Mouse (Mus musculus) kidney, embryonic 16.5 days (tissue): Measurements from ENCODE around the gene Ngrn. TPM values are rescaled to one million over a fixed set of nuclear protein-coding genes. Genes with fewer than 3 reads are reported as not detected.
A peak's percentile ranks its signal among the peaks of the same experiment; 100 is the strongest.

ENCODE experiments used
- ATAC-seq: fragments of 200-750 bp; cut with Nextera tagmentation; 2 replicates; pipeline ENCODE4 v1.8.0; 2017; ENCODE audit warnings: moderate TSS enrichment; ENCODE audit not compliant: low FRiP score, low TSS enrichment
- H3K27ac ChIP-seq: fragments of 300-500 bp; sonication (generic); 2 replicates; pipeline ENCODE4 v1.5.1; 2014; ENCODE audit warnings: low read length
- H3K27me3 ChIP-seq: fragments of 300-500 bp; sonication (generic); 2 replicates; pipeline ENCODE4 v1.6.1; 2014; ENCODE audit warnings: low read length, control low read depth, mixed read lengths; ENCODE audit not compliant: insufficient read depth
- H3K36me3 ChIP-seq: fragments of 300-500 bp; sonication (generic); 2 replicates; pipeline ENCODE4 v1.6.1; 2014; ENCODE audit warnings: low read length, control low read depth, mixed read lengths; ENCODE audit not compliant: insufficient read depth
- H3K4me1 ChIP-seq: fragments of 300-500 bp; sonication (generic); 2 replicates; pipeline ENCODE4 v1.6.1; 2014; ENCODE audit warnings: low read length, control low read depth, mixed read lengths; ENCODE audit not compliant: insufficient read depth
- H3K4me2 ChIP-seq: fragments of 300-500 bp; sonication (generic); replicated peaks from 2 replicates; pipeline ENCODE4 v1.6.1; 2014; ENCODE audit warnings: low read depth, low read length
- H3K4me3 ChIP-seq: fragments of 300-500 bp; sonication (generic); 2 replicates; pipeline ENCODE4 v1.5.1; 2014; ENCODE audit warnings: mild to moderate bottlenecking, low read length
- H3K9ac ChIP-seq: fragments of 300-500 bp; sonication (generic); replicated peaks from 2 replicates; pipeline ENCODE4 v1.6.1; 2014; ENCODE audit warnings: low read length
- H3K9me3 ChIP-seq: fragments of 300-500 bp; sonication (generic); 2 replicates; pipeline ENCODE4 v1.6.1; 2016; ENCODE audit warnings: low read length, control low read depth
- WGBS: fragments of 180-500 bp; shearing (Covaris S2); extraction: QIAGEN DNeasy Blood & Tissue Kit; methylation state at CpG from one replicate; pipeline ENCODE4 v1.1.7; 2014; 5-methylcytosine and 5-hydroxymethylcytosine counted together
- polyA plus RNA-seq: library from polyadenylated mRNA; unstranded; fragments of >200 nt; fragmentation: Nextera tagmentation; extraction: Ambion mirVana; gene quantifications from 2 replicates; pipeline ENCODE4 v1.2.1, GENCODE M21; 2015

Ngrn gene
- polyA plus RNA-seq, 1 experiment from 2014 or later, result 51.9 TPM

DNA sequence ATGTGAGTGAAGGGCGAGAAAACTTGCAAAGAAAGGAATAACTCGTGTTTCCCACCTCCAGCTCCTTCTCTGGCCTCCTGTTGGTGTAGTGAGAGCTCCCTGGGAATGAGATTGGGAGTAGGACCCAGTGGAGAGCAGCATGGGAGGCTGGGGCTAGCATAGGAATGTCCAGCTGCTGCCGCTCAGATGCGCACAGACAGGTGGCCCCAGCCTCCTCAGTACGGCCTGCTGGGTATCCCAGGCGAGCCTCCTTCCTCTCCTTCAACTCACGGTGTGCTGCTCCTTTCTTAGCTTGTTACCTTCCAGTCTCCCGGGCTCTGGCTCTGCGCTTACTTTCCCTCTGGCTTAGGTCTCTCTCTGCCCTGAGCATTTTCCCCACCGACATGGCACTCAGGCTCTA is 19.0 kb downstream of the Ngrn start:
- H3K4me3 ChIP-seq, result no peak overlapping the region
- ATAC-seq, result no peak
- 75% methylated on average over 10 of the region's 10 CpGs for WGBS
- H3K9me3 ChIP-seq, result peaks cover 3% of the 10 kb centered on the region; the same call in 1 of the 2 replicates
- no peaks in the 10 kb centered on the region for H3K27me3 ChIP-seq
- no peak overlapping the region for H3K27ac ChIP-seq
- H3K4me2 ChIP-seq, result no peak overlapping the region
- H3K4me1 ChIP-seq, result no peaks in the 10 kb centered on the region
- no peak overlapping the region for H3K9ac ChIP-seq
- H3K36me3 ChIP-seq, result peaks cover 52% of the 10 kb centered on the region

DNA sequence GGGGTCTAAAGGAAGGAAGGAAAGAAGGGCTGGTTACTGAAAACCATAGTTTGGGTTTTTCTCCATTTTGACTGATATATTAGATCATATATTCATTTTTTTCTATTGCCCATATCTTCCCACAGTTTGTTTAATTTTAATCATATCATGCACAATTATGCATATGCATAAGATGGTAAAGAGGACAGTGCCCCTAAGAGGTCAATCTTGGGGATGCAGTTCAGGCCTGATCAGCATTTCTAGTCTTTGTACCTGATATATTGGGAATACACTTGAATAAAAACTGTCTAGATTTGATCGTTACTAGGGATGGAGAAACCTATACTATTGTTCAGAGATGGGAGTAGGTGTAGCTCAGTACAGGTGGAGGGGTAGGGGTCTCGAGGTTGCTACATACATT is 20.0 kb downstream of the Ngrn start:
- no peak overlapping the region for H3K4me2 ChIP-seq
- WGBS, result 92% methylated on average over 2 of the region's 2 CpGs

DNA sequence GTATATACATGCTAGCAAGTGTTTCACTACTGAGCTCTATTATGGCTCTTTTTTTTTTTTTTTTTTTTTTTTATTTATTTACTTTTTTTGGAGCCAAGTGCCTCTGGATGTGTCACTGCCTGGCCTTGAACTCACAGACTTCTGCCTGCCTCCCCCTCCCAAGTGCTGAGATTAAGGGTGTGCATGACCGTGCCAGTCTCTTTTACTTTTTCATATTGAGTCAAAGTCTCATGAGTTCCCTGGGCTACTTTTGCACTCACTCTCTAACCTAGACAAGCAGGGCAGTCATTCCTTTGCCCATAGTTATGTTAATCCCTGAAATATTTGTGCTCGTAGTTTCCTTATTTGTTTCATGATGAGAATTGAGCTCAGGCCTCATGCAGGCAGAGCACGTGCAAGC is 20.6 kb downstream of the Ngrn start:
- no peak for ATAC-seq
- no peak overlapping the region for H3K4me2 ChIP-seq
- no peaks in the 10 kb centered on the region for H3K9me3 ChIP-seq
- no peak overlapping the region for H3K9ac ChIP-seq
- peaks cover 49% of the 10 kb centered on the region for H3K36me3 ChIP-seq
- 88% methylated on average over 3 of the region's 3 CpGs for WGBS
- no peaks in the 10 kb centered on the region for H3K27me3 ChIP-seq
- H3K4me3 ChIP-seq, result no peak overlapping the region
- no peaks in the 10 kb centered on the region for H3K4me1 ChIP-seq
- H3K27ac ChIP-seq, result no peak overlapping the region

More for the DNA sequence above, 20.0 kb downstream of the Ngrn start:
- H3K9ac ChIP-seq, result no peak overlapping the region
- no peak overlapping the region for H3K27ac ChIP-seq
- H3K9me3 ChIP-seq, result no peaks in the 10 kb centered on the region
- peaks cover 54% of the 10 kb centered on the region for H3K36me3 ChIP-seq
- ATAC-seq, result no peak
- H3K4me3 ChIP-seq, result no peak overlapping the region
- H3K4me1 ChIP-seq, result no peaks in the 10 kb centered on the region
- no peaks in the 10 kb centered on the region for H3K27me3 ChIP-seq

DNA sequence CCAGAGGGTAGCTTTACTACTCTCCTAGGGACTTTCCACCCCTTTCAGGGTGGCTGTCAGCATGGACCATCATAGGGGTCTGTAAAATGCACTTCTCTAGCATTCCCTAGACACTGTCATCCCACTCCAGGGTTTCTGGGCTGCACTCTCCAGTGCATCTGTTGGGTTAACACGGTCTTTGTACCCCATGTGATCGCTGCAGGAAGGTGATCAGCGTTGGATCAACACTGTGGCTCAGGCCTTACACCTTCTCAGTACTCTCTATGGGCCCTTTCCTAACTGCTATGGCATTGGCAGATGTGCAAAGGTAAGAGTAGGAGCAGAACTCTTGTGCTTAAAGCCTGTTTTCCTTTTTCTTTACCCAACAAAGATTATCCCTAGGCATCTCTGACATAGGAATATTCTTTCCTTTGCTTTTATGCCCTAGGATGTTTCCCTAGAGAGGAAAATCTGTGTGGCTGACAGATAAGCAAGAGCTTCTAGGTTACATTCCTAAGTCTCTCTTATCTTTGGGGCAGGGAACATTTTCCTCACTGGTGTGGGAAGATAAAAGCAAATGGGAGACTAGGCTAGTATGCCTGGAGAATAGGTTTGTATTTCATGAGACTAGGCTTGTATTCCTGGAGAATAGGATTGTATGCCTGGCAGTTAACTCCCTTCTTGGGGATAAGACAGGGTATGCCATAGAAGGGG is 22.4 kb downstream of the Ngrn start:
- peaks cover 59% of the 10 kb centered on the region for H3K36me3 ChIP-seq
- WGBS, result 91% methylated on average over 3 of the region's 3 CpGs
- ATAC-seq, result no peak

DNA sequence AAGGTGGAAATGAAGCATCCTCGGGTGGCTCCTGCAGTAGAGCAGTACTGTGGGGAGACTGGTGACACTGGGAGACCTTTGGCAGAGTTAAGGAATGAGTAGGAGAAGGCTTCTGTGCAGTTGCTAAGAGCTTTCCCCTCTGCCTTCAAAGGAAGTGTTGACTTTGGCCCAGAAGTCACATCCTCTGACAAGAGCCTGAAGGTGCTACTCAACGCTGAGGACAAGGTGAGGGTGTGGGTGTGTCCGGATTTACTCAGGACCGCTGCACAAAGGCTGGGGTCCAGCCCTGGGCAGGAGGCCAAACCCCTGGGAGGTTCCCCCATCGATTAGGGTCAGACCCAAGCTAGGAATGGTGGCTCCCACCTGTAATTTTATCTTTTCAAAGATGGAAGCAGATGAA is 23.4 kb downstream of the Ngrn start:
- no peaks in the 10 kb centered on the region for H3K27me3 ChIP-seq
- no peak overlapping the region for H3K9ac ChIP-seq
- no peaks in the 10 kb centered on the region for H3K9me3 ChIP-seq
- no peak for ATAC-seq
- H3K4me2 ChIP-seq, result no peak overlapping the region
- WGBS, result 88% methylated on average over 5 of the region's 5 CpGs
- no peak overlapping the region for H3K4me3 ChIP-seq
- peaks cover 56% of the 10 kb centered on the region for H3K36me3 ChIP-seq
- H3K4me1 ChIP-seq, result no peaks in the 10 kb centered on the region
- no peak overlapping the region for H3K27ac ChIP-seq

More for the DNA sequence above, 22.4 kb downstream of the Ngrn start:
- H3K4me2 ChIP-seq, result no peak overlapping the region
- H3K27ac ChIP-seq, result no peak overlapping the region
- no peak overlapping the region for H3K9ac ChIP-seq
- H3K4me3 ChIP-seq, result no peak overlapping the region
- no peaks in the 10 kb centered on the region for H3K27me3 ChIP-seq
- no peaks in the 10 kb centered on the region for H3K4me1 ChIP-seq
- H3K9me3 ChIP-seq, result no peaks in the 10 kb centered on the region

DNA sequence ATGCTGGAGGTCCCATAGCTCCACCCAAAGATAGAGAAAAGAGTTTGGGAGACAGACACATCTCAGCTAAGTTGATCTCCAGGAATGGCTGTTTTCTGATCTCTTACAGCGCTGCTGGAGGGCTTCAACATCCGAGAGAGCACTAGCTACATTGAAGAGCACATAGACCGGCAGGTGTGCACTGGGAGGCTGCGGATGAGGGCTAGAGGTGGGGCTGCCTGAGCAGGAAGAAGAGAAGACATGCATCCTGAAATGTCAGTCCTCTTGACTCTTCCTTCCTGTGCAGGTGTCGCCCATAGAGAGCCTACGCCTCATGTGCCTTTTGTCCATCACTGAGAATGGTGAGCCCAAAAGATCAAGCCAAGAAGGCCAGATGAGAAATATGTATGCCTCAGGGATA is 24.7 kb downstream of the Ngrn start:
- 96% methylated on average over 6 of the region's 6 CpGs for WGBS
- no peaks in the 10 kb centered on the region for H3K4me1 ChIP-seq
- H3K4me2 ChIP-seq, result no peak overlapping the region
- H3K27me3 ChIP-seq, result no peaks in the 10 kb centered on the region
- no peak overlapping the region for H3K27ac ChIP-seq
- ATAC-seq, result no peak
- peaks cover 50% of the 10 kb centered on the region for H3K36me3 ChIP-seq
- H3K9me3 ChIP-seq, result no peaks in the 10 kb centered on the region
- H3K9ac ChIP-seq, result no peak overlapping the region
- no peak overlapping the region for H3K4me3 ChIP-seq

DNA sequence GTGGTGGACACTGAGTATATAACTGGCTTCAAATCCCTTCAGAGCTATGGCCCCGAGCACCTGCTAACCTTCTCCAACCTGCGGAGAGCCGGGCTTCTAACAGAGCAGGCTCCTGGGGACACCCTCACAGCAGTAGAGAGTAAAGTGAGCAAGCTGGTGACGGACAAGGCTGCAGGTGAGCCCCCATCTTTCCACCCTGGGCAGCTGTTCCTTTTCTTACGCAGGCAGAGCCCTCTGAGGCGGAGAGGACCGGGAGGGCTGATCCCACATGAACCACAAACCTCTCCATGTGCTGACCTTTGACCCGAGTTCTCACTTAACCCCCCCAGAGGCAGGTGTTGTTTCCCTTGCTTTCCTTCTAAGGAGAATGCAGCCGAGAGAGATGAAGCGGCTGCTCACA is 26.7 kb downstream of the Ngrn start:
- Histone ChIP-seq H3K4me2 (no peak overlapping the region), H3K27ac (no peak overlapping the region), H3K9me3 (no peaks in the 10 kb centered on the region), H3K36me3 (peaks cover 50% of the 10 kb centered on the region), H3K27me3 (no peaks in the 10 kb centered on the region), H3K4me1 (no peaks in the 10 kb centered on the region), H3K9ac (no peak overlapping the region), H3K4me3 (no peak overlapping the region)
- 74% methylated on average over 10 of the region's 10 CpGs for WGBS
- ATAC-seq, result no peak

DNA sequence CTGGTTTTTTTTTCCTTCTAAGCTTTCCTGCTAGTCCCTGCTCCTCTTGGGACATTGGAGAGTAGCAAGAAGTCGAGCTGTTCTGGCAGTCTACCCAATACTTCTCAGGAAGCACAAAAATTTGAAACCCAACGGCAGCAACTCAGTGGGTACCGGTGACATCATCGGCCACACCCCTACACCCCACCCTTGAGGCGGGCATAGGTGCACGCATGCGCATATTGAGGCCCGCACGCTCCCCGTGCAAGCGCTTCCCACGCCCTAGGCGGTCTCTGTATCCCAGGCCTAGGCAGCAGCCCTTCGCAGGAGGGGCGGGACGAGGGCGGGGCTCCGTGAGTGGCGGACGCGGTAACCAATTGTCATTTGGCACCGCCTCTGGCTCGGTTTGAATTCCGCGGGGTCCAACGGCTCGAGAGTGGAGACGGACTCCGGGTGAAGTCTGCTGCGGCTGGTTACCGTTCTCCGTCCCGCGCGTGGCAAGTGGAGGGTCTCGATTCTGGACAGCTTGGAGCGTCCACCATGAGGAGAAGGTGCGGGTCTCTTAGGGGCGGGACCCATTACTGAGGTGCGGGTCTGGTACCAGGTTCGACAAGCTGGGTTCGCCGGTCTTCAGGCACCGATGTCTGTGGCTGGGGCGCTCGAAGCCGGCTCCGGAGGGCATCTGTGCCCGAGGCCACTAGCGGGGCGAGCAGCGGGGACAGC is 33.2 kb downstream of the Ngrn start, which contains the start of gene Prc1:
Gene Prc1 (plus strand): TSS at position 389 of the 702 bp plus-strand sequence.
- Histone ChIP-seq H3K4me1 (peaks cover 28% of the 10 kb centered on the region), H3K36me3 (peaks cover 14% of the 10 kb centered on the region; the same call in 1 of the 2 replicates), H3K4me2 (peak within 1 kb of the TSS; percentile 71), H3K9ac (peak within 1 kb of the TSS; percentile 84), H3K9me3 (no peaks in the 10 kb centered on the region), H3K27ac (peak within 1 kb of the TSS; percentile 88), H3K4me3 (peak within 1 kb of the TSS; percentile 79), H3K27me3 (no peaks in the 10 kb centered on the region)
- ATAC-seq, result peak; percentile 100
- under 1% methylated on average over 52 of the region's 52 CpGs for WGBS

DNA sequence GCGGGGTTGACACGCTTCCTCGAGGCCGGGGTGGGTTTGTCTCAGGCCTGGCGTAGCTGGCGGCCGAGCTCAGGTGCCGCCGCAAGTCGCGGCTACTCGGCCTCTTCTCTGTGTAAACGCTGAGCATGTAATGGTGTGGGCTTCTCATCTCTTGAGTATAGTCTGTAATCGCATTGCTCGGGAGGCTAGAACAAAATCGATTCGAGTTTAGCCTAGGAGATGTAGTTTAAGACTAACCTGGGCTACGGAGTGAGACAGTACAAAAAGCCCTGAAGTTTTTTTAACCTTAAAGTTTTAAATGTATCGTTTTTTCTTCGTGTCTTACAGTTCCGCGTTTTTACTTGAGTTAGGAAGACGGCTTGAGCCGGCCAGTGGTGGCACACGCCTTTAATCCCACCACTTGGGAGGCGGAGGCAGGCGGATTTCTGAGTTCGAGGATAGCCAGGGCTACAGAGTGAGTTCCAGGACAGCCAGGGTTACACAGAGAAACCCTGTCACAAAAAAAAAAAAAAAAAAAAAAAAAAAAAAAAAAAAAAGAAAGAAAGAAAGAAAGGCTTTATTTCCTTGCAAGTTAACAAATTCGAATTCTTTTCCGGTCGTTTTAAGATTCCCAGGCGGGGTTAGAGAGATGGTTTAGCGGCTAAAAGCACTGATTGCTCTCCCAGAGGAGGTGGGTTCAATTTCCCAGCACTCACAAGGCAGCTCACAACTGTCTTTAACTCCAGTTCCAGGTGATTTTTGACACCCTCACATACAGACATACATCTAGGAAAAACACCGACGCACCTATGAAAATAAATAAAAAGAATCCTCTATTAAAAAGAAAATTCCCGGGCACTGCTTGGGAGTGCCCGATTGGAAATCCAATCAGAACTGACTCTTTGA is 34.0 kb downstream of the Ngrn start:
- Histone ChIP-seq H3K4me3 (peak overlapping the region; percentile 79), H3K4me2 (peak overlapping the region; percentile 71), H3K4me1 (peaks cover 28% of the 10 kb centered on the region), H3K27me3 (no peaks in the 10 kb centered on the region), H3K36me3 (peaks cover 13% of the 10 kb centered on the region; the same call in 1 of the 2 replicates), H3K27ac (peak overlapping the region; percentile 74), H3K9ac (peak overlapping the region; percentile 84), H3K9me3 (no peaks in the 10 kb centered on the region)
- peak; percentile 49; the same call in 1 of the 2 replicates for ATAC-seq
- 7% methylated on average over 37 of the region's 37 CpGs for WGBS
